Mouse (Mus musculus) liver, postnatal 0 days (tissue): ENCODE data around the gene Myl4.

Experiments used
- CTCF ChIP-seq: sonication (generic); IDR thresholded peaks from 2 replicates; pipeline ENCODE4 v1.5.1; 2016; ENCODE audit warnings: antibody characterized with exemption, low read depth
- EP300 ChIP-seq: IDR thresholded peaks from 2 replicates; pipeline ENCODE4 v1.6.1; 2016; ENCODE audit warnings: antibody characterized with exemption, low read depth, mild to moderate bottlenecking

GRCm38 (mm10) chr11:104560971-104561370 lies 10.5 kb downstream of the Myl4 start:
- TF ChIP-seq CTCF, result no peak
- TF ChIP-seq EP300, result no peak
